Mouse (Mus musculus) heart, adult 2 months (tissue): ENCODE results near the gene Bcar3.

Source experiments
- CTCF ChIP-seq: fragments of 200-600 bp; IDR thresholded peaks from 2 replicates; pipeline ENCODE4 v1.8.1; 2022; ENCODE audit warnings: antibody characterized with exemption, mild to moderate bottlenecking, moderate library complexity
- EP300 ChIP-seq: fragments of 200-500 bp; IDR thresholded peaks from 2 replicates; pipeline ENCODE4 v1.6.1; 2011; ENCODE audit warnings: low read depth, low read length, control low read depth; ENCODE audit not compliant: insufficient read depth

GRCm38 (mm10) chr3:122430780-122431497 lies 137.0 kb downstream of the Bcar3 start:
- TF ChIP-seq EP300: no peak
- no peak for TF ChIP-seq CTCF
